Mouse (Mus musculus) leukemia stem cell, adult 10-12 weeks (primary cell): ENCODE data around the gene Trpm4. TPM values are rescaled to one million over a fixed set of nuclear protein-coding genes. Genes with fewer than 3 reads are reported as not detected.

Experiments
- polyA plus RNA-seq: library from polyadenylated mRNA; stranded (reverse); fragments of >175 nt; gene quantifications from 2 replicates; pipeline ENCODE4 v1.2.3, GENCODE M21; 2012; ENCODE audit warnings: low replicate concordance

The Trpm4 gene
- 1.2 and 1.4 TPM in 2 replicates for polyA plus RNA-seq

DNA sequence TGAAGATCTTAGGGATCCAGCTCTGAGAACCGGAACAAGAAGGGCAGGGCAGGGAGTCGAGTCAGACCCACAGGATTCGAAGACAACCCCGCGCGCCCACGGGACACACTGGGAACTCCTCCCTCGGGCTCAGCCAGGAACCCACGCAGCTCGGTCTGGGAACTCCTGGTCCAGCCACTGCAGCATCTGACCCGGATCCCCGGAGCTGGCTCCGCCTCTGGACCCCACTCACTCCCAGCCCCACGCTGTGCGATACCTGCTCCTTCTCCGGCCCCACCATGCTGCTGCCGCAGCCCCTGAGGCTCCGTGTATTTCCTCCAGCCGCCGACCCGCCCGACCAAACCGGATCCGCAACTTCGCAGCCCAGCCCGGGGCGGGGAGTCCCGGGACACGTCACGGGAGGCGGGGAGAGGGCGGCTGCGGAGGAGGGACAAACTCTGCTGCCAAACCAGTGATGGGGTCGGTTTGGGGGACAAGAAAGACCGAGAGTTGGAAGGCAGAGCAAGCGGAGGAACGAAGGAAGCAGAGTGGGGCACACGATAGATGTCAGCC, at the start of gene Trpm4:
Trpm4 (minus strand) TSS at position 350 of the 552 bp plus-strand sequence.

DNA sequence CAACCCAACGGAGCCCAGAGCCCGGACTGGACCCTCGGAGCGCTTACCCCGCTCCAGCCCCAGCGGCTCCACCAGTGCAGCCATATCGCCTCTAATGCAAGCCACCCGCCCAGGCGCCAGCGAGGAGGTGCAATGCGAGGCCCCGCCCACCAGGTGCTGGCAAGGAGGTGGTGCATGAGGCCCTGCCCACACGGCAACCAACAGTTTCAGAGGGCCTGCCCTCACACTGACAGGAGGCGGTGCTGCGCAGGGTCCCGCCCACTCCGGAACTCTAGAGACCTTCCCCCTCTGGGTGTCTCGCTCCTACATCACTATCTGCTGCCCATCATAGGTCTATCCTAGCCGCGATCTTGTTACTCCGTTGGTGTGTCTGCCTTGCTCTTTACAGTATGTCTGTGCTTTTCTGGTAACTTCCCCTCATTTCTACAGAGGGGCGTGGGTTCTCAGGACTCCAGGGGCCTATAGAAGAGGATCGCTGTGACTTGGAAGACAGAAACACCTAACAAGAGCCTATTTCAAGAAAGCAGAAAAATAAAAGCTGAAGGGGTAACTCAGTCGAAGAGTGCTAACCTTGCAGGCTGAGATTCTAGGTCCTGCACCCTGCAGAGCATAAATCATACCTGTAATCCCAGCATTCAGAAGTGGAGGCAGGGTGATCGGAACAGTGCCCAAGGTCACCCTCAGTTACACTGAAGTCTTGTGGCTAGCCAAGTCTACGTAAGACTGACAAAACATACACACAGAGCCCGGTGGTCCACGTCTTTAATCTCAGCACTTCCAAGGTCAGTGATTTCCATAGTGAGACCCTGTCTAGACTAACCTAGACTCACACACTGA, 37.1 kb upstream of the Trpm4 start, which contains the start of gene Lin7b:
Lin7b (minus strand) TSS at position 109 of the 837 bp plus-strand sequence.

DNA sequence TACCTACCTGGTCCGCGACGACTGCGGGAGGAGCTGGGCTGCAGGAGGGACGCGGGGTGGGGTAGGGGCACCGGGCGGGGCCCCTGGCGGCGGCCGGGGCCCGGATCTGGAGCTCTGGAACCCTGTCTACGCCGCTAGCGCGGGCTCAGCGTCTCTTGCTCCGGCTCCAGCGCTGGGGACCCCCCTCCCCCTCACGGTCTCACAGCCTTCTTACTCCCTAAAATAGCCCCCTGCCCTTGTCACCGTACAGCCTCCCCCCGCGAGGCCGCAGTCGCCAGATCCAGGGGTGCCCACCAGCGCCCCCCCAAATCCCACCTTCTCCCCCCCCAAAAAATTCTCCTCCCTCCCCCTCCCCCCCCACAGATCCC, 33.1 kb upstream of the Trpm4 start, which contains the start of gene Ppfia3:
Ppfia3 (minus strand) TSS at position 368 of the 368 bp plus-strand sequence.

DNA sequence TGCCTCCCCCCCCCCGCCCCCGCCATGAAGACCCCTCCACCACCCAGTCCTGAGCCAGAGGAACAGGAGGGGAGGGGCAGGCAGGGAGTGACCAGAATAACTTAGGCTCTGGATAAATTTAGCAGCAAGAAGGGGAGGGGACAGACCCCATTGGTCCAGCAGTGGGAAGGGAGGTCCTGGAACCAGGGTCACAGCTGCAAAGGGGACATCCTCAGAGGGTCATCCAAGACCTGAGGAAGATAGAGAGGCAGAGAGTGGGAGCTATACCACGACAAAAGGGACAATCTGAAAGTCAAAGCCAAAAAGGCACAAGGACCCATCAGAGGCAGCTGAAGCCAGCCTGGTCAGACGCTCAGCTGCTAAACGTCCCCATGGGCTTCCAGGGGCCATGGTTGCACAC, 1.5 kb upstream of the Trpm4 start, which contains the start of gene Hrc:
Hrc (plus strand) TSS at position 235 of the 400 bp plus-strand sequence.

DNA sequence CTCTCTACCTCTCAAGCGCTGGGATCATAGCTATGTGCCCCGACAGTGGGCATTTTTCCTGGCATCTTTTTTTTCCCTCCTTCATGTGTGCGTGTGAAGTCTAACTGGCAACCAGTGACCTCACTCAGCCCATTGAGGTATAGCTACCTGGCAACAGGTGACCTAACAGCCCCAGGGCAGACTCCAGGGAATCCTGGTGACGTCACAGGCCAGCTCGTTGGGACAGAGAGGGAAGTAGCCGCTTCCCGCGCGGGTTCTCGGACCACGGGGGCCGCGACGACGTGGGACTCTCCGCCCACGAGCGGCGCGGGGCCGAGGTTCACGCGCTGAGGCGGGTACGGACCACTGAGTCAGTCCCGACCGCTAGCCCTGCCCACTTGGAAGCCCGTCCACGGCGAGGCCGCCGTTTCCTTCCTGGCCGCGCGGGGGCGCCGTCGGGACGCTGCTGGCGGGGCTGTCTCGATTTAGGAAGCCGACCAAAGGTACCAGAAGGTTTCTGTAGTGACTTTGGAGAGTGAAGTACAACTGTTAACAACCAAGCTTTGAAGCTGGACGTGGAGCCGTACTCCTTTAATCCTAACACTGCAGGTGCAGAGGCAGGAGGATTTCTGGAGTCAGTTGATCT, 56.3 kb downstream of the Trpm4 start, which contains the start of gene Slc6a21:
Slc6a21 (plus strand) TSS at position 378 of the 625 bp plus-strand sequence.

Other genes starting within 250 kb of the Trpm4 start
- gene Rcn3, start 241.6 kb downstream of the Trpm4 start, polyA plus RNA-seq = 46.7 and 64.8 TPM in 2 replicates
- gene Fcgrt, start 229.9 kb downstream of the Trpm4 start, polyA plus RNA-seq = 110 and 181 TPM in 2 replicates
- 30.5 and 135 TPM in 2 replicates for gene Rps11, start 209.3 kb downstream of the Trpm4 start, polyA plus RNA-seq
- 3,721 and 5,411 TPM in 2 replicates for gene Rpl13a, start 205.0 kb downstream of the Trpm4 start, polyA plus RNA-seq
- gene Gm45713, start 197.5 kb downstream of the Trpm4 start, polyA plus RNA-seq = 0.19 and 1.7 TPM in 2 replicates
- gene Flt3l, start 197.3 kb downstream of the Trpm4 start, polyA plus RNA-seq = 27.9 and 74.5 TPM in 2 replicates
- 30.9 and 48.1 TPM in 2 replicates for gene Pih1d1, start 179.5 kb downstream of the Trpm4 start, polyA plus RNA-seq
- gene Aldh16a1, start 179.2 kb downstream of the Trpm4 start, polyA plus RNA-seq = 59.4 and 89.2 TPM in 2 replicates
- gene Slc17a7, start 169.8 kb downstream of the Trpm4 start, polyA plus RNA-seq = 0.08 and 0.46 TPM in 2 replicates
- 0.24 and 4.6 TPM in 2 replicates for gene Gfy, start 154.2 kb downstream of the Trpm4 start, polyA plus RNA-seq
- gene Pth2, start 152.8 kb downstream of the Trpm4 start, polyA plus RNA-seq = not detected in 2 replicates
- gene Ccdc155, start 128.9 kb downstream of the Trpm4 start, polyA plus RNA-seq = 1.1 and 1.2 TPM in 2 replicates
- 46.7 and 92.2 TPM in 2 replicates for gene Dkkl1, start 121.6 kb downstream of the Trpm4 start, polyA plus RNA-seq
- gene Tead2, start 118.0 kb downstream of the Trpm4 start, polyA plus RNA-seq = 1.1 and 1.3 TPM in 2 replicates
- gene Cd37, start 94.7 kb downstream of the Trpm4 start, polyA plus RNA-seq = 162 and 431 TPM in 2 replicates
- gene Slc6a16, start 92.7 kb downstream of the Trpm4 start, polyA plus RNA-seq = not detected in 2 replicates
- 0.11 TPM in 1 of 2 replicates, not detected in the other for gene Slc6a21, start 56.3 kb downstream of the Trpm4 start, polyA plus RNA-seq
- not detected in 2 replicates for gene Hrc, start 1.5 kb upstream of the Trpm4 start, polyA plus RNA-seq
- gene Ppfia3, start 33.2 kb upstream of the Trpm4 start, polyA plus RNA-seq = 2.6 and 3.4 TPM in 2 replicates
- 0.80 TPM in 1 of 2 replicates, not detected in the other for gene Lin7b, start 36.8 kb upstream of the Trpm4 start, polyA plus RNA-seq
- gene Snrnp70, start 62.0 kb upstream of the Trpm4 start, polyA plus RNA-seq = 650 and 741 TPM in 2 replicates
- gene Kcna7, start 71.9 kb upstream of the Trpm4 start, polyA plus RNA-seq = not detected in 2 replicates
- gene Ntf5, start 79.9 kb upstream of the Trpm4 start, polyA plus RNA-seq = not detected in 2 replicates
- not detected in 2 replicates for gene Lhb, start 87.0 kb upstream of the Trpm4 start, polyA plus RNA-seq
- 11.4 and 11.8 TPM in 2 replicates for gene Gys1, start 101.1 kb upstream of the Trpm4 start, polyA plus RNA-seq
- gene Ruvbl2, start 104.3 kb upstream of the Trpm4 start, polyA plus RNA-seq = 293 and 559 TPM in 2 replicates
- 5,681 and 8,825 TPM in 2 replicates for gene Ftl1, start 126.1 kb upstream of the Trpm4 start, polyA plus RNA-seq
- 180 and 264 TPM in 2 replicates for gene Bax, start 133.1 kb upstream of the Trpm4 start, polyA plus RNA-seq
- gene Tulp2, start 148.1 kb upstream of the Trpm4 start, polyA plus RNA-seq = 0.27 and 0.61 TPM in 2 replicates
- not detected in 2 replicates for gene Gm45808, start 153.0 kb upstream of the Trpm4 start, polyA plus RNA-seq
- gene Dhdh, start 155.0 kb upstream of the Trpm4 start, polyA plus RNA-seq = 0.83 and 1.7 TPM in 2 replicates
- gene Nucb1, start 176.6 kb upstream of the Trpm4 start, polyA plus RNA-seq = 344 and 572 TPM in 2 replicates
- gene Ppp1r15a, start 192.5 kb upstream of the Trpm4 start, polyA plus RNA-seq = 200 and 371 TPM in 2 replicates
- 2.0 and 2.8 TPM in 2 replicates for gene Plekha4, start 192.6 kb upstream of the Trpm4 start, polyA plus RNA-seq
- 0.29 and 1.3 TPM in 2 replicates for gene Hsd17b14, start 221.1 kb upstream of the Trpm4 start, polyA plus RNA-seq
- 17.8 and 57.8 TPM in 2 replicates for gene Bcat2, start 236.4 kb upstream of the Trpm4 start, polyA plus RNA-seq